Mouse (Mus musculus): Measurements from ENCODE around the gene Foxo3.

The Foxo3 gene

DNA sequence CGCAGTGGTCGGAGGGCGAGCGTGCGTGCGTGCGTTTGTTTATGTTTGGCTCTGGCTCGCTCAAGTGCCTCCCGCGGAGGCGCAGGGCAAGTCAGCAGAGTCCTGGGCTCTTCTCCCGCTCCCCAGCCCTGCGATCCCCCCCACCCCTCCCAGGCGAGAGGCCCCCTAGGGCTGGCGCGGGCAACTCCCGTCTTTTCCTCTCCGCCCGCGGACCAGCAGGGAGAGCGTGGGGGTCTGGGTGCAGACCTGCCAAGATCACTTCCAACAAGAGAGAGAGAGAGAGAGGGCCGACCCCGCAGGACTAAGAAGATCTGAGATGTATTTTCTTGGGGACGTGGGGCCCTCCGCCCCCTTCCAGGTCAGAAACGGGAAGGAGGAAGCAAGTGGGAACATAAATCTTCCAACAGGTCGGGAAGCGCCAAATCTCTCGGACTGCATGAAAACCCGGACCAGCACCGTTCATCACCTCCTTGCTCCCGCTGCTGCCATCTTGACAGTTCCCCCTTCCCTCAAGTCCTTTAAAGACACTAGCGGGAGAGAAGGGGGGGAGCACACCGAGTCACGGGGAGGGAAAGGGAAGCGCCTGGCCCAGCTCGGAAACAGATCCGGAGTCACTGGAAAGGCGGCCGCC, 569 bp downstream of the Foxo3 start:
- peak; percentile 68 for DNase-seq (ENCODE audit: extremely low spot score)

DNA sequence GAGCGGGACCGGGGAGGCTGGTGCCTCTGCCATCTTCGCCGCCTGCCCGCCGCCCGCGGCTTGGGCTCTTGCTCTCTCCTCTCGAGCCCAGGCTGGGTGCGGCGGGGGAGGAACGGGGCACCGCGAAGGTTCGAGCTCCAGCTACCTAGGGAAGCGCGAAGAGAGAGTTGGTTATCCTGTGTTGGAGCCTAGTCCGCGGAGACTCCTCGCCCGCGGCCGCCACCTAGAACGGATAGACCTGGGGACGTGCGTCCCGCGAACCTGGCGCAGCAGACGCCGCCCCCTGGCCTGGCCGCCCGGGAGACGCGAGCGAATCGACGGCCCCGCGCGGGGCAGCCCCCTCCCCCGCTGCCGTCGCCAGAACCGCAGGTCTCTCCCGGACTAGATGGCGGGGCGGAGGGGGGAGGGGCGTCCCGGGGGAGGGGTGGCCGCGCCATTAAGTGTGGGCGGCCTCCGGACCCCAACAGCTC, 1.1 kb downstream of the Foxo3 start:
- no peak for DNase-seq (ENCODE audit: extremely low spot score)

DNA sequence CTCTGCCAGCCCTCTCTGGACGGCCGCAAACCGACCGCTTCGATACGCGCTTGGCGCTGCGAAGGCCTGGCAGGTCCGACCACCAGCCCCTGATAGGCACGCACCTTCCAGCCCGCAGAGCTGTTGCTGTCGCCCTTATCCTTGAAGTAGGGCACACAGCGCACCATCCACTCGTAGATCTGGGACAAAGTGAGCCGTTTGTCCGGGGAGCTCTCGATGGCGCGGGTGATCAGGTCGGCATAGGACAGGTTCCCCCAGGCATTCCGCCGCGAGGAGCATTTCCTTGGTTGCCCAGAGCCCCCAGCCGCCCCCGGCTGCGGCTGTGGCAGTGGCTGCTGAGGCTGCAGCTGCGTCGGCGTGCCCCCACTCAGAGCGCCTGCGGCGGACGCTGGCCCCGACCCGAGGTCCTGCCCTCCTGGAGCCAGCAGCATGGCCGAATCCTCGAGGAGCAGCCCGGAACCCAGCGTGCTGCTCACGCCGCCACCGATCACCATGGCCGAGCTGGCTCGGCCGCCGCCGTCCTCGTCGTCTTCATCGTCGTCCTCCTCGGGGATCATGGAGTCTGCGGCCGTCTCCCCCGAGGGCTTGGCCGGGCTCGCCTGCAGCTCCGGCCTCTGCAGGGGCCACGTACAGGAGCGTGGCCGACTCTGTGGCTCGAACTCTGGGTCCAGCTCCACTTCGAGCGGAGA, 1.7 kb downstream of the Foxo3 start:
- DNase-seq (ENCODE audit: extremely low spot score) = peak; percentile 46

DNA sequence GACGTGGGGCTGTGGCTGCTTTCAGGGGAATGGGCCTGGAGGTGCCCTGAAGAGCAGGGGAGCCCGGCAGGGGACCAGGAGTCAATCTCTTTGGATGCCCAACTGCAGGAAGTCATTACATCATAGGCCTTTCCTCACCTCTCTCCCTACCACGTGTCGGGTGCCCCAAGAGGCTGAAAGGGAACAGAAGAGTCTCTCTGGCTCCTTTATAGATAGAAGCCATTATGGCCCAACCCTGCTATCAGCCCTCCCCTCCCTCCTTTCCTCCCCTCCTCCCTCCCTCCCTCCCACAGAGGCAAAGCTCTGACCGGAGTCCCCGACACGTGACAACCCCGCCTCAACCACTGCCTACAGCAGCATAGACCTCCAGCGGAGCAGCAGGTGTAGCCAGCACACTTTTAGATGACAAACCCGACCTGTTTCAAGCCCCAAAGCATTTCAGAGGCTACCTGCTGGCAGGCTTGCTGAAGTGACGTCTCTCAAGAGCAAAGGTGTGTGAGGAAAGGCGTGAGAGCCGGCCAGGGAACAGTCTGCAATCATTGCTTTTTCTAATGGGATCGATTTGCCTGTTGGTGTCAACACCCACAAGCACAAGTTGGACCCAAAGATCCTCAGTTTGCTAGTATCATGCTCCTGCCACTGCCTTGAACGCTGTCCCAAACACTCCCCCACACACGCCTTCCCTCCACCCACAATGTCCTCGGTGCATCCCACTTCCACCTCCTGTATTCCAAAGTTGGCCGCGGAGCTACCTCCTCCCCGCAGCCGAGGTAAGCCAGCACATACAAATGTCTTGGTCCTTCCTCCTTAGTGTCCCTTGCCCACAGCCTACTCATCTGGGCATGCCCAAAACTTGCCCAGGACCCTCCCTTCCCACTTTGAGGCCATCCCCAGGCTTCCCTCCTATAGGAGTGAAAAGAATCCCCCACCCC, 2.5 kb downstream of the Foxo3 start:
- peak; percentile 44 for DNase-seq (ENCODE audit: extremely low spot score)

DNA sequence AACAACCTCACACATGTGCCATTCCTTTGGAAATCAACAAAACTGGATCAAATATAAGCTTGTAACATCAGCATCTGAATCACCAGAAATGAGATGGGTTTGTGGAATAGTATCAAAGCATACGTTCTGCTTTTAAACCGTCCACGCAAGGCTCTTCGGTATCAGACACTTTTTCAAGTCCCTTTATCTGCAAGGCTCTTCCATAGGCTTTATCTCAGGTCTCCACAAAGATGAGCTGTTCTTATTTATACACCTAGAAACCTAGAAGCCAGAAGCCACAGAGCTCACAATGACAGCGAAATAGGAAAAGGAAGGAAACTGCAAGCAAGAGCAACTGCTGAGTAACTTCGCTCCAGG, 3.2 kb downstream of the Foxo3 start:
- no peak for DNase-seq (ENCODE audit: extremely low spot score)

DNA sequence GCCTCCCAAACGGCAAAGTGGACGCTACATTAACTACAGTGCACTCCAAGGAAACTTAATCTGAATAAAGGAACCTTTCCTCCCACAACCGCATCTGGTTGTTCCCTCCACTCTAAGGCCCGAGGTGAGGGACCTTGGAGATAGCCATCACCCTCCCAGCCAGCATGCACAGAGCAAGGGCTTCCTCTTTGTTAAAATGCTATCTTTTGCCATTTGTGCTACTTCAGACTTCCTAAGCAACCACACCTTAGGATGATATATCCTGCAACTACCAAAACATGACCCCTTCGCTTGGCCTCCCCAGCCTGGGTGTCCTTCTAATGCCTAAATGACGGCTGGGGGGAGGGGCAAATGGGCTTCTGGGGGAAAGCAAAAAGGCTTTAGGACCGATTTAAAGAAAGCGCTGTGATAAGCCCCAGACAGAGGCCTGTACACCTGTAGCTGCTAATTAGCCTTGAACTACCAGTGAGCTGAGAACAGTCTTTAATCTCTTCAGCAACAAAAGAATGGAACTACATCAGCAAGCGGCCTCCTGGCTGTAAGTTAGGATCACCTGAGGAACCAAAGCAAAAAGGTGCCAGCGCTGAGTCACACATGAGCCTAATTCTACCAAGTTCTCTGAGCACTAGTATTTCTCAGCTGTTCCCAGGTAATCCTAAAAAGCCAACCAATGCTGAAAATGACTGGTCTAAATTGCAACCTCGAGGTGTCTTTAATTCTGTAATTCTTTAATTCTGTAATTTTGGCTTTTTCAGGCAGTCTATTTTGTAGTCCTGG, 4.9 kb downstream of the Foxo3 start:
- DNase-seq (ENCODE audit: extremely low spot score) = no peak

DNA sequence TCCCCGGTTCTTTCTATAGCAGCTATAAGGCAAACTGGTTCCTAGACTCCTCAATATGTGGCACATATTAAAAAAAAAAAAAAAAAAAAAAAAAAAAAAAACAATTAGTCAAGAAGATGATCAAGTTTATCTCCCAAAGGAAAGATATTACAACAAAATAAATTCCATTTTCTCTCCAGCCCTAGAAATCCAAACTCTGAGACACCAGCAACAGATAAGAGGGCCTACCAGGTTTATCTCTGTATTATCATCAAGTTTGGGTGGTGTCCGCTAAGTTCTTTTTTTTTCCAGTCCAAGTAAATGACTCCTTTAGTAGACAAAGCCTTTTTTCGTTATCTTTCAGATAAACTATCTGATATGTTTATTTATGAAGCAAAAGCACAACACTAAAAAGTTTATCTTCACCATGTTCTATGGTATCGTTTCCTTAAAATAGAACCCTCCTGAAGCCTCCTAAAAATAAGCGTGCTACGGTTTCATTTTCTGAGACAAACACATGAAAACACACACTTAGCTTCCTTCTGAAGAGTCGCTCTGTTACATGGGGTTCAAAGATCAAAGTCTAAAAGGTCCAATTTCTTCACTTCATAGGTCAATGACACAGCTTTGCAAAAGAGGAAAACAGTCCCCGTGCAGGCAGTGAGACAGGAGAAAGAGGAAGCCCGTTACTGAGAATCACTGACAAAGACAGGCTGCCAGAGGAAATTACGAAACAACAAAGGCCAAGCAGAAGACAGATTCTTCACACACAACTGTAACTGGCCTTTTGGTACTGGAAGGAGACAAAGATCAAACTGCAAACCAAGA, 6.1 kb downstream of the Foxo3 start:
- no peak for DNase-seq (ENCODE audit: extremely low spot score)

DNA sequence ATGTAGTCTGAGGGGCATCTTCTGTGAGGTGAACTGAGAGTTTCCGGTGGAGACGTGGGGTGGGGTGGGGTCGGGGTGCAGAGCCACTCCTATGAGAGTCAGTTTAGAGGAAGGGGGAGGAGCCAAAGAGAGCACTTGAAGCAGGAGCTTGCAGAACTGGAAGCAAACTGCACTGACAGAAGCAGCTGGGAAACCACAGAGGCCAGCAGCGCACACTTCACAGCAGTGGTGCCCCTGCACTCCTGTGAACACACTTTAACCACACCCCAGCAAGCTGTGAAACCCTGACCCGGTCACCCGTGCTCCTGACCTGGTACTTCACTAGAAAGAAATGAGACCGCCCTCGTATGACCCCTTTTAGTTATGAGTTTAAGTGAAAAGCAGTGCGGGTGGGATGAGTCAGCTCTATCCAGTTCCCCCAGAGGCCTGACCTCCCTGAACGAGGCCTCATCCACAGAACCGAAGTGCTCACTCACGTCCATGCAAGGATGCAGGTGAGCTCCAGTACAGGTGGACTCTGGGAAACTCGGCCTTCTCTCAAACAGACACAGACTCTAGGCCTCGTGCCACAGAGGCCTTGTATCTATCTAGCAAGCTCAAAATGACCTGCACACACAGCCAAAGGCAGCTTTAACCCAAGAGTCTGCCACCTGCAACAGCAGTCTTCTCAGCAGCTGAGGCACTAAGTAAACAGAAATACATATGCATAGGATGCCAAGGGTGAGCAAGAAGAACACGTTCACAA, 7.1 kb downstream of the Foxo3 start:
- DNase-seq (ENCODE audit: extremely low spot score) = no peak

DNA sequence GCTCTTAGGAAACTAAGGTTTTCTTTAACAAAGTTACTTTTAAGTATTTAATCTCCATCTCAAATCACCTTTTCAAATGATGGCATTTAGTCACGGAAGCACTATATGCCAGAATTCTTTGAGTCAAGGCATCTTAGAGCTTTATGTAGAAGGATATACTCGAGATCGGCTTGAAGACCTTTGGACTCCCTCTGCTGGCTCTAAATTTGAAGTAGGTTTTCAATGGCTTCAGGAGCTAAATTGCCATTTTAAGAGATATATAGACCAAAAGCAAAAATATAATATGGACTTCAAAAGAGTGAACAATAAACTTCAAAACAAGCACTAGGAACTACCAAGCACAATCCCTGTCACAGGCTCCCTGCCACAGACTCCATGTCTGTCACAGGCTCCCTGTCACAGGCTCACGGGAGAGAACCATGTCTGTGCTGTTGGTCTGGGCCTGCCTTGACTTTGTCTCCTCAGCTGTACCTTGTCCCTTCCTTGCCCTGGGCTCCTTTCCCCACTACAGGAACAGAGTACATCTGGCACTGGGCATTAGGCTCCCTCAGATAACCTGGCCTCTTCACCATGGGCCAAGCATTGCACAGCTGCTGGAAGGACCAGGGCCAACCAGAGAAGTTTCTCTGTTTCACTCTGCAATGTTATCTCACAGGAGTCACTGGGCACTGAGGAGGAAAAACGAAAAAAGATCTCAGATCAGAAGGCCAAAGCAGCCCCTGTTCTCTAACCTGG, 8.6 kb downstream of the Foxo3 start:
- DNase-seq (ENCODE audit: extremely low spot score) = no peak

DNA sequence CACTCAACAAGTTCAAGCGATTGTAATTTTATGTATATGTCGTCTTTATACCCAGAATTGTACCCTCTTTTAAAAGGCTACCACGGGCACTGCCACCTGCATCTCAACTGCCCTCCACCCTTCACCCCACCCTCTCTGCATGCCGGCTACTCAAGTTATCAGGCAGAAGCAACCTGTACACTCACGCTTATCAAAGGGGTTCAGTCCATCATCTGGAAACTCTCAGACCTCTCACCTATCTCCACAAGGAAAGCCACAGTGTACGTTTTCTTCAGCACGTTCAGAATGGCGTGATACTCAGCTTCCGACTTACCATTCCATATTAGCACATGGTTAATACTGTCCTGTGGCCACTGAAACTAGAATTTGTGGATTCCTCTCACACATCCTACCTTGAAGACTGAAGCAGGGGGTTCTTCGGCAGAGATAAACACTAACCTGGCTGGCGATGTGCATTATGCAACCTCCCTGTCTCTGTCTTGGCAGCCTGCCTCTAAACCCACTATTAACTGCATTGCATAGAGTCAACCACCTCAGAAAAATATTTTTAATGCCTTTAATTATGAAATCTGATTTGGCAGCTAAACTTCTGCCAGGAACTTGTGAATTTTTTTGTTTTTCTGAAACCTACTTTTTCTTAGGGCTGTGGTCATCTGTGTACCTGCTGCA, 11.4 kb downstream of the Foxo3 start:
- no peak for DNase-seq (ENCODE audit: extremely low spot score)

DNA sequence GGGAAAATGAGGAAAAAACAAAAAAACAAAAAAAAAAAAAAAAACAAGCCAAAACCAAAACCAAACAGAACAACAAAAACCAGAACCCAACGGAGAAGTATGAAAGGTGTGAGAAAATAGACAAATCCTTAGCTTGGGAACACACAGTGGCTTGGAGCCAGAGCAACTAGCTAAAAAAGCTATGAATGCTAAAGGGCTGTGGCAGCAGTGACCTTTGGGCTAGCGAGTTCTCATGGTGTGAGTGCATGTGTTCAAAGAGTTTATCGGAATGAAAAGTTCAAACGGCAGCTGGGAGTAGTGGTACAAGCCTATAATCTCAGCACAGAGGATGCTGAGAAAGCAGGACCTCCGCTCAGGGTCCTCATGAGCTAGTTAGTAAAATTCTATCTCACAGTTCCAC, 12.4 kb downstream of the Foxo3 start:
- no peak for DNase-seq (ENCODE audit: extremely low spot score)

DNA sequence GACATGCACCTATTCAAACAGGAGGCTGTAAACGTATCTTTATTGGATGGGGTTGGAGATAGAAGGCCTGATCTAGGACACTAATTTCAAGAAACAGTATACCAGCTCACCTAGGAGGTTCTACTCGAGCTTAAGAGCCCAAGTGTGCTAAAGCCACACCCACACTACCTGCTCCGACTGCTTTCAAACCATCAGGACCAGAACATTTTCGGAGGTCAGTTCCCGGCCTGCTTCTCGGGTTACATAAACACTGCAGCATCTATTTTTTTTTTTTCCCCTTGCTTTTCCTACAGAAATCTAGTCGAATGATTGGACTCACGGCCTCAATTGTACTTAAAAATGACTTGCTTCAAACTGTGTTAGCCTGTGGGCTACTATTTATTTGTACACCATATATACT, 12.9 kb downstream of the Foxo3 start:
- no peak for DNase-seq (ENCODE audit: extremely low spot score)

DNA sequence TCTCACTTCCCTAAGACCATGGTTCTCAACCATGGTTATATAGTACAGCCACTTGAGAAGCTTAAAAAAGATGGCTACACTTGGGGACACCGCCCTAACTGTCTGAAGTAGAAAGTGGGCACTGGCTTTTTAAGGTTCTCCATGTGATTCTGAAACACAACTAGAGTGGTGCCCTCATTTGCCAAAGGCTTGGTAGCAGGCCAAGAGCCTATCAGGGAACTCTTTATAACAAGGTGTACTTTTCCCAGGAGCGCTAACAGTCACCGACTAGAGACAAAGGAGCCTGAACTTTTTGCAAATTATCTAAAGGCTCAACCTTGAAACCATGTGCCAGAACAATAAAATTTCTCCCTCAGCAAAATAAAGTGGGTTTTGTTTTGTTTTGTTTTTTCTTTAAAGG, 14.5 kb downstream of the Foxo3 start:
- DNase-seq (ENCODE audit: extremely low spot score) = no peak

DNA sequence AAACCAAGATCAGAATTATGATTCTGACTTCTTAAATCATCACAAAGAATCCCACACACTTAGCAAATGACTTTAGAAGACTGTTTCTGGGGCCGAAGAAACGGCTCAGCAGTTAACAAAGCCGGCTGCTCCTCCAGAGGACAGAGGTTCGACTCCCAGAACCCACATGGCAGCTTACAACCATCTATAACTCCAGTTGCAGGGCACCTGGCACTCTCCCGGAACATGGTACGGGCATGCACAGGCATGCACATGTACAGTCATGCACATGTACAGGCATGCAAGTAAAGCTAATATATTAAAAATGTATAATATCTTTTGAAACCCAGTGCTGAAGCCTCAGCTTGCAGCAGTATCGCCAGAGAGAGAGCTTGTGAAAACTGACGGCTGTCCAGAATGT, 15.5 kb downstream of the Foxo3 start:
- DNase-seq (ENCODE audit: extremely low spot score) = no peak

DNA sequence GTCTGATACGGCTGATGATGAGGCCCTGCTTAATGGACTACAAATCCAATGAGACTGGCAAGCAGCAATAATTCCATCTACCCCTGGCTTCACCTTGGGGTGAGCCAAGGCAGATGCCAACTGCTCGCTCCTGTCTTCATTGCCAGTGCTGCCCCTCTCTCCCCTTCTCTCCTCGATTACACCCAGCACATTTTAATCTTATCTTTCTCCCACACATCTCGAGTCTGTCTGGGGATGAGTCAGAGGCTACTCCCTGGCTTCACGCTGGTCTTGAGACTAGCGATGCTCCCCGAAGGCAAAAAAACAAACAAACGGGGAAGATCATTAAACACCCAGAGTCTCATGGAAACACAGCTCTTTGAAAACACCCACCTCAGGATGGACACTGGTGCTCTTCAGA, 16.0 kb downstream of the Foxo3 start:
- DNase-seq (ENCODE audit: extremely low spot score) = no peak

DNA sequence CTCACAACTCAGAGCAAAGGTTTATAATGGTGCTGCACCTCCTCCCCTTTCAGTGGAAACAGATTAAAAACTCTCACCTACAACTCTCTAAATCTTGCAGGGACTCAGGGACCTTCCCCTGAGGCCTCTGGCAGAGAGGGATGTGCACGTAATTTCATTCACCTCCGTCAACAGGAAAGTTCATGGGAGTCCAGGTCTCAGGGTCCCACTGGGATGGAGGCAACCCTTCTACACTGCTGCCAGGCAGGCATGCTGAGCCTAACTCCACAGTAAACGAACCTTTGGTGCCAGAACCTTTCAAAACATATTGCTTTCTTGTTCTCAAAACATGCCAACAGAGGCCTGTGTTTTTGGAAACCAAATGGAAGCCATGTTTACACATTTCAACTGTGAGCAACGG, 17.0 kb downstream of the Foxo3 start:
- DNase-seq (ENCODE audit: extremely low spot score) = no peak

DNA sequence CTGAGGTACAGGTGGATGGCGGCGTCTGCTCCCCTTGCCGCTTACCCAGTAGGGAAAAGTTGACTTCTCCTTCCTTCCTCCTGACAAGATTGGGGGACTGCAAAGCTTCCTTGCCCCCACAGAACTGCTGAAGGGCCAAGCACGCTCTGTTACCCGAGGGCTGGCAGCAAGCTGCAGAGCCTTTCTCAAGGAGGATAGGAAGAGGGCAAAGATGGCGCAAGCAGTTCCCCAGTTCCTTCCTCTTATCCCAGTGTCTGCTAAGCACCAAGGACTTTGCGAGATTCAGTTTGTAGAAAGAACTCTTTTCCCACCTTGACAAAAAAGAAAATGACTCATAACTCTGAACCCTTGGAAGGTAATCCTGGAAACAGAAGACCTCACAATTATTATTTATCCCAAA, 18.6 kb downstream of the Foxo3 start:
- no peak for DNase-seq (ENCODE audit: extremely low spot score)

DNA sequence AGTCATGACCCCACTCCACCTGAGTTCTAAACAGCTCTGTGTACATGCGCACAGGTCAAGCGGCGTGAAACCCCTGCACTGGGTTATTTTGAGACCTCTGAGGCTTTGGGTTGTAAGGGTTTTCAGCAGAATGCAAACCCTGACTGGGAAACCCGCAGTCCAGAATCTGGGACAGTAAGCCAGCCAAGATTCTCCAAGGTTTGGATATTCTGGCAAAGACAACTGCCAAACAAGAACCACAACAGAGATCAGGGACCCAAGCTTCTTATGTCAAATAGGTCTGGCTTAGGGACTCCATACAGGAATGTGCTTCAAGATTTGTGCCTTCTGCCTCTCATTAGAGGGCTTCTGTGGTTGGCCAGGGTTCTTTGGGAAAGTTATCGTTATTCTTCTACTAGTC, 21.8 kb downstream of the Foxo3 start:
- no peak for DNase-seq (ENCODE audit: extremely low spot score)

DNA sequence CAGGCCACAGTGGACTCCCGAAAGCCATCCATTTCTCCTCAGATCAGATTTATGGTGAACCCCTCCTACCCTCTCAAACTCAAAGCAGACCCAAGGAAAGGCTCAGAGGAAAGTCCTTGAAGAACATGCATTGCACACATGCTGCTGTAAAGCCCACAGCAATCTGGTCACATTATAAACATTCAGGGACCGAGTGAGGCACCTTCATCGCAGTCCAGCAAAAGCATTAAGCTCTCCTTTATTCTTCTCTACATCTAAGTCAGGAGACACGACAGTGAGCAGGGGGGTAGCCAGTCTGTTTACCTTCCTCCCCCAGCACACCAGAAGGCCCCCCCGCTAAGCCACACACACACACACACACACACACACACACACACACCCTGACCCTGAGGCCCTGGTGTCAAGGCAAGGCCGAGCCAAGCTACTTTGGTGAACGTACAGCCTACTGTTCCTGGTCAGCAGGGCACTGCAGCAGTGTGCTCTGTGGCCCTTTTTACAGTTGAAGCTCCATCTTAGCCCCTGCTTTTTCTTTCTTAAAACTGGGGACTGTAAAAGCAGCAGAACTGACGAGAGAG, 24.7 kb downstream of the Foxo3 start:
- peak; percentile 23 for DNase-seq (ENCODE audit: extremely low spot score)

All from embryo, embryonic 9.5 days (tissue).